Mouse (Mus musculus): ENCODE measurements around the gene Dlk2. TPM values are rescaled to one million over a fixed set of nuclear protein-coding genes. Genes with fewer than 3 reads are reported as not detected.

Dlk2 gene
- polyA plus RNA-seq, 1 experiment: not detected

- TF ChIP-seq GATA1 (IDR thresholded peaks at IDR 0.05; ENCODE audit: low read length): no peak
These were observed 31.5 kb downstream of the Dlk2 start for GRCm38 (mm10) chr17:46328723-46329122.

GRCm38 (mm10) chr17:46336475-46336874 lies 39.3 kb downstream of the Dlk2 start:
- TF ChIP-seq GATA1 (IDR thresholded peaks at IDR 0.05; ENCODE audit: low read length): no peak

GRCm38 (mm10) chr17:46341208-46341607 lies 44.0 kb downstream of the Dlk2 start:
- TF ChIP-seq GATA1 (IDR thresholded peaks at IDR 0.05; ENCODE audit: low read length): no peak

GRCm38 (mm10) chr17:46351026-46351700 lies 53.9 kb downstream of the Dlk2 start:
- TF ChIP-seq GATA1 (IDR thresholded peaks at IDR 0.05; ENCODE audit: low read length): no peak

Other genes with a start within 250 kb of the Dlk2 start
- gene Mrps18a, start 186.4 kb upstream of the Dlk2 start, polyA plus RNA-seq (2012): 91.7 and 133 TPM in 2 replicates
- 0.08 TPM in 1 of 2 replicates, not detected in the other for gene Rsph9, start 153.2 kb upstream of the Dlk2 start, polyA plus RNA-seq (2012)
- gene Mad2l1bp, start 143.9 kb upstream of the Dlk2 start, polyA plus RNA-seq (2012): 7.0 and 14.8 TPM in 2 replicates
- gene Gtpbp2, start 136.4 kb upstream of the Dlk2 start, polyA plus RNA-seq (2012): 38.1 and 53.1 TPM in 2 replicates
- gene Polh, start 94.8 kb upstream of the Dlk2 start, polyA plus RNA-seq (2012): 1.6 and 1.7 TPM in 2 replicates
- 20.8 and 31.0 TPM in 2 replicates for gene Xpo5, start 94.6 kb upstream of the Dlk2 start, polyA plus RNA-seq (2012)
- 16.5 and 28.3 TPM in 2 replicates for gene Polr1c, start 49.4 kb upstream of the Dlk2 start, polyA plus RNA-seq (2012)
- gene Yipf3, start 49.3 kb upstream of the Dlk2 start, polyA plus RNA-seq (2012): 76.6 and 86.4 TPM in 2 replicates
- 1.5 and 1.6 TPM in 2 replicates for gene Lrrc73, start 43.9 kb upstream of the Dlk2 start, polyA plus RNA-seq (2012)
- 90.9 and 127 TPM in 2 replicates for gene Tjap1, start 14.4 kb upstream of the Dlk2 start, polyA plus RNA-seq (2012)
- 11.8 and 12.9 TPM in 2 replicates for gene Abcc10, start 30.9 kb downstream of the Dlk2 start, polyA plus RNA-seq (2012)
- gene Zfp318, start 86.3 kb downstream of the Dlk2 start, polyA plus RNA-seq (2012): 7.3 and 7.6 TPM in 2 replicates
- gene Crip3, start 131.5 kb downstream of the Dlk2 start, polyA plus RNA-seq (2012): not detected in 2 replicates
- not detected in 2 replicates for gene Slc22a7, start 141.0 kb downstream of the Dlk2 start, polyA plus RNA-seq (2012)
- not detected in 2 replicates for gene Ttbk1, start 190.3 kb downstream of the Dlk2 start, polyA plus RNA-seq (2012)
- gene Dnph1, start 199.3 kb downstream of the Dlk2 start, polyA plus RNA-seq (2012): 45.3 and 54.4 TPM in 2 replicates
- gene Cul9, start 249.0 kb downstream of the Dlk2 start, polyA plus RNA-seq (2012): 0.48 and 0.79 TPM in 2 replicates